Mouse (Mus musculus) bone marrow, adult 2 months (tissue): Measurements from ENCODE around the gene Agpat4.

ENCODE experiments used
- CTCF ChIP-seq: fragments of 200-500 bp; IDR thresholded peaks from 2 replicates; pipeline ENCODE4 v1.5.1; 2011; ENCODE audit warnings: low read length, control low read depth; ENCODE audit not compliant: control insufficient read depth, insufficient read depth
- POLR2A ChIP-seq: fragments of 200-500 bp; IDR thresholded peaks from 2 replicates; pipeline ENCODE4 v1.6.1; 2011; ENCODE audit warnings: low read depth, mild to moderate bottlenecking, control low read depth, low read length, borderline replicate concordance; ENCODE audit not compliant: control insufficient read depth

DNA sequence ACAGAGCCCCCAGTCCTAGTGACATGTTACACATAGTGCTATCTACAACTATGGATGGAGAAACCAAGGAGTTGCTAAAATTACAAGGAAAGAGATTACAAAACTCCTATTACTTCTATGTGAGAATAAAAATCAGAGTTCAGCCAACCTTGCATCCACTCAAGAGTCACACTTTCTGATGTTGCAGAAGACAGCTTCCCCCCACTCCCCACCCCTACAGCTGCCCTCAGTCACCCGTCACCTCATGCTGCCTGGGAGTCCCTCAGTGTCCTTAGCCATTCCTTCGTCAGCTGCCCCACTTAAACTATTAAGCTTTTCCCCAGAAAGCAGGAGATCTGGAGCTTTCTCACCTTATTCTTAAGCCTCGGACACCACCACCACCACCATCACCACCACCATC is 145.8 kb downstream of the Agpat4 start:
- TF ChIP-seq CTCF (no peak), POLR2A (no peak)
